Mouse (Mus musculus) large intestine, adult 2 months (tissue): ENCODE results near the gene Slc30a10. TPM values are rescaled to one million over a fixed set of nuclear protein-coding genes. Genes with fewer than 3 reads are reported as not detected.

Experiments
- DNase-seq: peaks from one replicate; pipeline ENCODE4 v3.0.0-alpha.2; 2012; ENCODE audit warnings: low read depth, low spot score
- WGBS: fragments of 180-500 bp; shearing (Covaris S2); methylation state at CpG from one replicate; pipeline ENCODE4 v1.1.7; 2018; 5-methylcytosine and 5-hydroxymethylcytosine counted together
- polyA plus RNA-seq: library from polyadenylated mRNA; depleted of rRNA; stranded (reverse); fragments of >200 nt; gene quantifications from 2 replicates; pipeline ENCODE4 v1.2.3, GENCODE M21; 2012

Slc30a10 gene
- polyA plus RNA-seq, 1 experiment: 5.9 TPM

- WGBS: 85% methylated on average over 9 of the region's 9 CpGs
- no peak for DNase-seq
Measured at GRCm38 (mm10) chr1:185456327-185456726, 1.7 kb downstream of the Slc30a10 start.

GRCm38 (mm10) chr1:185460096-185460495 lies 5.4 kb downstream of the Slc30a10 start:
- 88% methylated on average over 5 of the region's 5 CpGs for WGBS
- DNase-seq: no peak

GRCm38 (mm10) chr1:185462889-185463288 lies 8.2 kb downstream of the Slc30a10 start:
- WGBS: 79% methylated on average over 5 of the region's 5 CpGs
- DNase-seq: no peak

GRCm38 (mm10) chr1:185469551-185470021 lies 14.9 kb downstream of the Slc30a10 start:
- DNase-seq: no peak
- 74% methylated on average over 8 of the region's 8 CpGs for WGBS

GRCm38 (mm10) chr1:185472025-185472720 lies 17.5 kb downstream of the Slc30a10 start:
- no peak for DNase-seq
- WGBS: 71% methylated on average over 8 of the region's 8 CpGs

- DNase-seq: no peak
- 90% methylated on average over 4 of the region's 4 CpGs for WGBS
Measured at GRCm38 (mm10) chr1:185472730-185473129, 18.1 kb downstream of the Slc30a10 start.

- no peak for DNase-seq
- WGBS: 78% methylated on average over 1 of the region's 1 CpGs
Measured at GRCm38 (mm10) chr1:185473437-185473836, 18.8 kb downstream of the Slc30a10 start.

- DNase-seq: no peak
- WGBS: 98% methylated on average over 4 of the region's 4 CpGs
Measured at GRCm38 (mm10) chr1:185479861-185480260, 25.2 kb downstream of the Slc30a10 start.

- 72% methylated on average over 19 of the region's 19 CpGs for WGBS
Measured at GRCm38 (mm10) chr1:185482001-185482761, 27.5 kb downstream of the Slc30a10 start.

GRCm38 (mm10) chr1:185482762-185483161 lies 28.1 kb downstream of the Slc30a10 start:
- 91% methylated on average over 2 of the region's 2 CpGs for WGBS
- no peak for DNase-seq

More at GRCm38 (mm10) chr1:185482001-185482761, 27.5 kb downstream of the Slc30a10 start:
- no peak for DNase-seq

- DNase-seq: no peak
- 30% methylated on average over 12 of the region's 12 CpGs for WGBS
Measured at GRCm38 (mm10) chr1:185483356-185484057, 28.9 kb downstream of the Slc30a10 start.

- WGBS: 37% methylated on average over 19 of the region's 19 CpGs
- no peak for DNase-seq
Measured at GRCm38 (mm10) chr1:185484281-185484680, 29.6 kb downstream of the Slc30a10 start.

GRCm38 (mm10) chr1:185489893-185490292 lies 35.2 kb downstream of the Slc30a10 start:
- no peak for DNase-seq
- 64% methylated on average over 6 of the region's 6 CpGs for WGBS

GRCm38 (mm10) chr1:185490603-185491002 lies 36.0 kb downstream of the Slc30a10 start:
- 86% methylated on average over 2 of the region's 2 CpGs for WGBS
- no peak for DNase-seq

- no peak for DNase-seq
- WGBS: 65% methylated on average over 4 of the region's 4 CpGs
Measured at GRCm38 (mm10) chr1:185493439-185494034, 38.9 kb downstream of the Slc30a10 start.

- 68% methylated on average over 14 of the region's 14 CpGs for WGBS
- no peak for DNase-seq
Measured at GRCm38 (mm10) chr1:185496791-185497460, 42.3 kb downstream of the Slc30a10 start.

GRCm38 (mm10) chr1:185500602-185501001 lies 46.0 kb downstream of the Slc30a10 start:
- 39% methylated on average over 7 of the region's 7 CpGs for WGBS
- DNase-seq: no peak

- WGBS: 43% methylated on average over 10 of the region's 10 CpGs
- DNase-seq: peak; percentile 51
Measured at GRCm38 (mm10) chr1:185501801-185502340, 47.2 kb downstream of the Slc30a10 start.

- peak; percentile 92 for DNase-seq
- 14% methylated on average over 6 of the region's 6 CpGs for WGBS
Measured at GRCm38 (mm10) chr1:185502550-185502949, 47.9 kb downstream of the Slc30a10 start.
